Mouse (Mus musculus) CD4-positive, CD25-positive, alpha-beta regulatory T cell, adult 9 weeks (primary cell): Measurements from ENCODE around the gene Cask. TPM values are rescaled to one million over a fixed set of nuclear protein-coding genes. Genes with fewer than 3 reads are reported as not detected.

Experiments
- polyA plus RNA-seq: library from polyadenylated mRNA; unstranded; fragments of 100-300 nt; shearing (Covaris generic); gene quantifications from one replicate; pipeline ENCODE4 v1.2.1, GENCODE M21; 2017

The Cask gene
- 0.48 TPM for polyA plus RNA-seq

GRCm38 (mm10) chrX:13851285-13851684, at the start of gene Cask:
Gene Cask (minus strand): TSS chrX:13851367.

GRCm38 (mm10) chrX:13661063-13661462, 190.1 kb downstream of the Cask start, which contains the start of gene Gpr82:
Gene Gpr82 (plus strand): TSS chrX:13661363.

GRCm38 (mm10) chrX:13631599-13632283, 219.4 kb downstream of the Cask start, which contains the start of gene Gpr34:
Gene Gpr34 (plus strand): TSS chrX:13632089.

Other genes with a start within 250 kb of the Cask start
- gene Gpr34, start 219.3 kb downstream of the Cask start, polyA plus RNA-seq = 36.1 TPM
- gene Gpr82, start 190.0 kb downstream of the Cask start, polyA plus RNA-seq = 0.29 TPM